Mouse (Mus musculus) small intestine, adult 2 months (tissue): Measurements from ENCODE around the gene Sox6. TPM values are rescaled to one million over a fixed set of nuclear protein-coding genes. Genes with fewer than 3 reads are reported as not detected.
A peak's percentile ranks its signal among the peaks of the same experiment; 100 is the strongest.

Experiments used
- H3K27ac ChIP-seq: fragments of 200-500 bp; 2 replicates; pipeline ENCODE4 v1.5.1; 2012; ENCODE audit warnings: low read depth, low read length, control low read depth, inconsistent platforms; ENCODE audit not compliant: insufficient read depth
- H3K27me3 ChIP-seq: fragments of 200-500 bp; 2 replicates; pipeline ENCODE4 v1.6.1; 2012; ENCODE audit warnings: mild to moderate bottlenecking, moderate library complexity, low read length, inconsistent platforms; ENCODE audit not compliant: control insufficient read depth, insufficient read depth
- H3K36me3 ChIP-seq: fragments of 200-500 bp; 2 replicates; pipeline ENCODE4 v1.6.1; 2012; ENCODE audit warnings: mild to moderate bottlenecking, low read length, control low read depth, inconsistent platforms; ENCODE audit not compliant: control insufficient read depth, insufficient read depth
- H3K4me1 ChIP-seq: fragments of 200-500 bp; 2 replicates; pipeline ENCODE4 v1.6.1; 2012; ENCODE audit warnings: low read length, inconsistent platforms, mixed read lengths; ENCODE audit not compliant: control insufficient read depth, insufficient read depth, insufficient read length
- H3K4me3 ChIP-seq: fragments of 200-500 bp; 2 replicates; pipeline ENCODE4 v1.5.1; 2012; ENCODE audit warnings: low read depth, mild to moderate bottlenecking, control low read depth, inconsistent platforms, low read length, moderate library complexity
- CTCF ChIP-seq: fragments of 200-500 bp; IDR thresholded peaks from 2 replicates; pipeline ENCODE4 v1.5.1; 2012; ENCODE audit warnings: low read depth, mild to moderate bottlenecking, control low read depth, inconsistent platforms, low read length, moderate library complexity, mixed read lengths; ENCODE audit not compliant: insufficient replicate concordance, insufficient read length; ENCODE audit errors: extremely low read depth
- POLR2A ChIP-seq: fragments of 200-500 bp; IDR thresholded peaks from 2 replicates; pipeline ENCODE4 v1.6.1; 2012; ENCODE audit warnings: low read depth, mild to moderate bottlenecking, control low read depth, inconsistent platforms, low read length, moderate library complexity
- WGBS: fragments of 180-500 bp; shearing (Covaris S2); methylation state at CpG from one replicate; pipeline ENCODE4 v1.1.7; 2018; 5-methylcytosine and 5-hydroxymethylcytosine counted together
- polyA plus RNA-seq: library from polyadenylated mRNA; depleted of rRNA; stranded (reverse); fragments of >200 nt; gene quantifications from 2 replicates; pipeline ENCODE4 v1.2.3, GENCODE M21; 2012

Sox6 gene
- polyA plus RNA-seq, 1 experiment: 17.6 TPM

- no peaks in the 10 kb centered on the region for H3K36me3 ChIP-seq
- peak overlapping the region; percentile 65 for H3K27ac ChIP-seq
- H3K4me1 ChIP-seq: peaks cover 4% of the 10 kb centered on the region; the same call in 1 of the 2 replicates
- TF ChIP-seq POLR2A (no peak), CTCF (no peak)
- H3K4me3 ChIP-seq: no peak overlapping the region
- WGBS: 43% methylated on average over 9 of the region's 9 CpGs
- H3K27me3 ChIP-seq: no peaks in the 10 kb centered on the region
Measured at GRCm38 (mm10) chr7:115865979-115866697, 172.5 kb downstream of the Sox6 start.

GRCm38 (mm10) chr7:115865231-115865630 is 173.4 kb downstream of the Sox6 start:
- no peak overlapping the region for H3K4me3 ChIP-seq
- no peaks in the 10 kb centered on the region for H3K27me3 ChIP-seq
- H3K27ac ChIP-seq: no peak overlapping the region
- peaks cover 7% of the 10 kb centered on the region; the same call in 1 of the 2 replicates for H3K4me1 ChIP-seq
- WGBS: 90% methylated on average over 6 of the region's 6 CpGs
- TF ChIP-seq CTCF: no peak
- TF ChIP-seq POLR2A: no peak
- H3K36me3 ChIP-seq: no peaks in the 10 kb centered on the region

- Histone ChIP-seq H3K27ac (no peak overlapping the region), H3K4me1 (peaks cover 7% of the 10 kb centered on the region; the same call in 1 of the 2 replicates), H3K4me3 (no peak overlapping the region), H3K27me3 (no peaks in the 10 kb centered on the region), H3K36me3 (no peaks in the 10 kb centered on the region)
- 12% methylated on average over 2 of the region's 2 CpGs for WGBS
- TF ChIP-seq CTCF (no peak), POLR2A (no peak)
Measured at GRCm38 (mm10) chr7:115864411-115864810, 174.2 kb downstream of the Sox6 start.

DNA sequence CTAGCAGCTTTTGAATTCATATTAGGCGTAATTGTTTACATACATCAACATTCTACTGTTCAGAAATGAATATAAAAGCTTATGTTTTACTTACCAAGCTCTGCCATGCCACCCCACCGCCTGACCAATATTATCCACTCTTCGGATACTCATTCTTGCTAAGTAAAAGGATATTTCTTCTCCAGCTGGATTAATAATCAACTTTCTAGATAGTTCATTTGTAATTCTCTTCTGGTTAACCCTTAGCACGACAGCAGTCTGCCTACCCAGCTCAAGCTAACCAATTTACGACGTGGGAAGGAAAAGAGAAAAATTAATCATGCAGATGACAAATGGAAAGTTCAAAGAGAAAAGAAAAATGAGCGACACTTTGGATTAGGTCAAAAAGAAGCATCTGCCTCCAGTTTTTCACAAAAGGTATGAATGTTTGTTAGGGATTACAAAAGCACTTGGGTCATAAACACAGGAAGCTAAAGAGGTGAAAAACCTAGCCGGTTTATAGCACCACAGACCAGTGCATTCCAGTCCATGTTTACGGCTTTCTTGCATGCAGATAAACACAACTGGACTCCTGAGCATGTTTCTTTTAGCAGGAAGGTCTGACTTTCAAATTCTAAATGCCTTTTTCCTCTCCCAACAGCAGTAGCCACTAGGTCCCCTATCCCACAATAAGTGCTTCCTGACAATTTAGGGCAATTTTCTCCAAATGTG is 178.8 kb downstream of the Sox6 start:
- H3K4me3 ChIP-seq: no peak overlapping the region
- WGBS: 13% methylated on average over 9 of the region's 9 CpGs
- no peaks in the 10 kb centered on the region for H3K36me3 ChIP-seq
- TF ChIP-seq CTCF (no peak), POLR2A (no peak)
- H3K27ac ChIP-seq: peak overlapping the region; percentile 58; the same call in 1 of the 2 replicates
- no peaks in the 10 kb centered on the region for H3K27me3 ChIP-seq
- peaks cover 2% of the 10 kb centered on the region; the same call in 1 of the 2 replicates for H3K4me1 ChIP-seq

DNA sequence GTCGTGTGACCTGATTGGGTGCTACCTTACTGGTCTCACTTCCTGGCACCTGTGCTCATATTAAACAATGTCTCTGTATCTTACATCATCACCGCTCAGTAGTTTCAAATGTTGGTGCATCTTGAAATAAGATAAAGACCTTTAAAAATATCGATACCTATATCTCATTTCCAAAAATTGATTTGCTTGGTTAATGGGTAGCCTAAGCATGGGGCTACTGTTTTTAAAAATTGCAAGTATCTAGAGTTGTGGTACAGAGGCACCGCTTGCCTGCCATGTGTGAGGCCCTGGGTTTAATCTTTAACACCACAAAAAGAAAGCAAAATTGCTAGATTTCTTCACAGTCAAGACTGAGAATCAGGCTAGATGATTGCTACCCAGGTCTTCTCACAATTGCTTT is 187.5 kb downstream of the Sox6 start:
- 76% methylated on average over 4 of the region's 4 CpGs for WGBS
- TF ChIP-seq CTCF (no peak), POLR2A (no peak)
- no peaks in the 10 kb centered on the region for H3K27me3 ChIP-seq
- H3K36me3 ChIP-seq: no peaks in the 10 kb centered on the region
- no peaks in the 10 kb centered on the region for H3K4me1 ChIP-seq
- H3K27ac ChIP-seq: no peak overlapping the region
- H3K4me3 ChIP-seq: no peak overlapping the region

DNA sequence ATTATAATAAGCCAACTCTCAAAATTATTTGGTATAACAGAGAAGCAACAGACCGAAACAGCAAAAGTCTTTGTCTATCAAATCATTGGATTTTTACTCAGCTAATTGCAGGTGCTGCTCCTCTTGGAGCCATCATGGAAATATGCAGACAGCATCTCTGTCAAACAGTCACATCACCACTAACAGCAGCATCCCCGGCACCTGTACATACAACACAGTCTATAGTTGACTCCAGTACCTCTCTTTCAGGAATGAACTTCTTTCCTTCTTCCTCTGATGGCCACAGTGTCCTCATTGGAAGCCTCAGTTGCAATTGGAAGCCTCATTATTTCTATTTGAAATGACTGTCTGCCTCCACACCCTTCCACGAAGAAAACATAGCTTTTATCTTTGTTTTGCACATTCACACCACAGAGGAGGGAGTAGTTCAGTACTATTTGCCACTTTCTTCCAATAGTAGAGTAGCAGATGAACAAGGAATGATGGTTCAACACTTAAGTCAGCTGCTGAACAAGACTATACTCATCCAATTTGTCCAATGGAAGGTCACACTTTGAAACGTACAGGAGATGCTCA is 192.7 kb downstream of the Sox6 start:
- Histone ChIP-seq H3K27me3 (no peaks in the 10 kb centered on the region), H3K36me3 (no peaks in the 10 kb centered on the region), H3K27ac (no peak overlapping the region), H3K4me1 (no peaks in the 10 kb centered on the region), H3K4me3 (no peak overlapping the region)
- WGBS: 83% methylated on average over 4 of the region's 4 CpGs
- TF ChIP-seq POLR2A (no peak), CTCF (no peak)

DNA sequence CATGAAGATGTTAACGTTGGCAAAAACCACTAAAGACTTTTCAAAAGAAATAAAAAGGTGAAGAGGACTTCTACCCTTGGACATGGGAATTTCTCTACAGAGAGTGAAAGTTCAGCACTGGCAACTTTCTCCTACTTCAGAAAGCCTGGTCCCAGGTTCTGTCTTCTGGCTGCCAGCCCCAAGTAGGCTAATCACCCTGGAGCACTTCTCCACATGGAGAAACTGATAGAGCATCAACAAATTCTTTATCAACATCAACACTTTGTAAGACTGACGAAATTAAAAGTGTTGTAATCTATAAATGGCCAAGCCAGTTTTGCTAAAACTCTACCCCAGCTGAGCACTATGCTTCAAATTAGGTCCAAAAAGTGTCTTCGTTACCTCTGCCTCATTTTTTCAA is 193.7 kb downstream of the Sox6 start:
- H3K4me3 ChIP-seq: no peak overlapping the region
- H3K27ac ChIP-seq: no peak overlapping the region
- no peaks in the 10 kb centered on the region for H3K27me3 ChIP-seq
- 82% methylated on average over 3 of the region's 3 CpGs for WGBS
- no peaks in the 10 kb centered on the region for H3K4me1 ChIP-seq
- H3K36me3 ChIP-seq: no peaks in the 10 kb centered on the region
- TF ChIP-seq CTCF (no peak), POLR2A (no peak)

- no peaks in the 10 kb centered on the region for H3K27me3 ChIP-seq
- no peak overlapping the region for H3K4me3 ChIP-seq
- WGBS: 81% methylated on average over 6 of the region's 6 CpGs
- H3K4me1 ChIP-seq: no peaks in the 10 kb centered on the region
- TF ChIP-seq POLR2A: no peak
- TF ChIP-seq CTCF: no peak
- H3K36me3 ChIP-seq: no peaks in the 10 kb centered on the region
- no peak overlapping the region for H3K27ac ChIP-seq
Measured at GRCm38 (mm10) chr7:115844431-115844830, 194.2 kb downstream of the Sox6 start.
